Mouse (Mus musculus): ENCODE results near the gene Nectin2.

Gene Nectin2

DNA sequence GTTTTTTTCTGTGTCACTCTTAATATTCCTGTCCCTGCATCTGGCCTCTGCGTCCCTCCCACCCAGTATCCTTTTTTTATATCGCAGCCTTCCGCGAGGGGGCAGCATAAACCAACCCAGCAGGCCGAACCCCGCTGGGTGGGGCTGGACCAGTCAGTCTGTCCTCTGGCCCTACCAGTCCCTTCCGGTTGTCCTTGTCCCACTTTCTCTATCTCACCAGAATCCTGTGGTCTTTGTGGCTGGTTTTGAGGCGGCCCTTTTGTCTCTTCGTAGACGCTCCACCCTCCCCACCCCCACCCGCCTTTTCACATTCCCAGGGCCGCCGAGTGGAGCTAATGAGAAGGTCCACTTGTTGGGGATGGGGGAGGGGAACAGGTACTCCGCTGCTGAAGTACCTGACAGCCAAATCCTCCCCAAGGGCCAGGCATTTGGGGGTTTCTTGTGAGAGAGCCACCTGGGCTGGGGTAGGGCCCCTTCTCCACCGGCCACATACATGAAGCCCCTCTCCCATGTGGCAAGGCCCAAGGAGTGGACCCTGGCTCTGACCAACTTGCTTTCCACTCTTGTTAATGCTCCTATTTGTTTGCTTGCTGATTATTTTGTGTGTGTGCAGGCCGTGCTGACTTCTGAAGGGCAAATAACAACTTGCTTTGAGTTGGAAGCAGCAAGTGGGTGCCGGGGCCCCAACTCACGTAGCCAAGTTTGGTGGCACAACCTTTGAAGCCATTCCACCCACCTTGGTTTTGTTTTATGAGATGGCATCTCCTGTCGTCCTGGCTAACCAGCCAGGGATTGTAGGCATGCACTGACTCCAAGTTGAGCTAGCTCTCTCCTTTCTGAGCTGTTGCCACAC, at the start of gene Nectin2:
TSS of gene Nectin2 (minus strand) at position 267 of the 853 bp plus-strand sequence.
- TF ChIP-seq GATA4 (IDR thresholded peaks at IDR 0.05; ENCODE audit: insufficient replicate concordance, low read length), result no peak

- TF ChIP-seq GATA4 (IDR thresholded peaks at IDR 0.05; ENCODE audit: insufficient replicate concordance, low read length), result no peak
These were observed 46.7 kb upstream of the Nectin2 start, which contains the start of gene Cblc for GRCm38 (mm10) chr7:19796697-19797588. Gene Cblc (minus strand): TSS chr7:19796809.

- no peak for TF ChIP-seq GATA4 (IDR thresholded peaks at IDR 0.05; ENCODE audit: insufficient replicate concordance, low read length)
These were observed 46.0 kb upstream of the Nectin2 start for GRCm38 (mm10) chr7:19796254-19796653.

DNA sequence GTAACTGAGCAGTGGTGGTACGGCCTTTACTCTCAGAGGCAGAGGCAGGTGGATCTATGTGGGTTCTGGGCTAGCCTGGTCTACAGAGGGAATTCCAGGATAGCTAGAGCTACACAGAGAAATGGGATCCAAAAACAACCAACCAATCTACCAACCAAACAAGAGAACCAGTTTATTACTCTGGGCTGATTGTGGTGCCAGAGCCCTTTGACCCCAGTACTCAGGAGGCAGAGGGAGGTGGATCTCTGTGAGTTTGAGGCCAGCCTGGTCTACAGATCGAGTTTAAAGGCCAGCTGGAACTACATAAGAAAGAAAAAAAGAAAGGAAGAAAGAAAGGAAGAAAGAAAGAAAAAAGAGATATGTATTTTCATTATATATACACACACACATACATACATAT, 45.0 kb upstream of the Nectin2 start:
- TF ChIP-seq GATA4 (IDR thresholded peaks at IDR 0.05; ENCODE audit: insufficient replicate concordance, low read length), result no peak

DNA sequence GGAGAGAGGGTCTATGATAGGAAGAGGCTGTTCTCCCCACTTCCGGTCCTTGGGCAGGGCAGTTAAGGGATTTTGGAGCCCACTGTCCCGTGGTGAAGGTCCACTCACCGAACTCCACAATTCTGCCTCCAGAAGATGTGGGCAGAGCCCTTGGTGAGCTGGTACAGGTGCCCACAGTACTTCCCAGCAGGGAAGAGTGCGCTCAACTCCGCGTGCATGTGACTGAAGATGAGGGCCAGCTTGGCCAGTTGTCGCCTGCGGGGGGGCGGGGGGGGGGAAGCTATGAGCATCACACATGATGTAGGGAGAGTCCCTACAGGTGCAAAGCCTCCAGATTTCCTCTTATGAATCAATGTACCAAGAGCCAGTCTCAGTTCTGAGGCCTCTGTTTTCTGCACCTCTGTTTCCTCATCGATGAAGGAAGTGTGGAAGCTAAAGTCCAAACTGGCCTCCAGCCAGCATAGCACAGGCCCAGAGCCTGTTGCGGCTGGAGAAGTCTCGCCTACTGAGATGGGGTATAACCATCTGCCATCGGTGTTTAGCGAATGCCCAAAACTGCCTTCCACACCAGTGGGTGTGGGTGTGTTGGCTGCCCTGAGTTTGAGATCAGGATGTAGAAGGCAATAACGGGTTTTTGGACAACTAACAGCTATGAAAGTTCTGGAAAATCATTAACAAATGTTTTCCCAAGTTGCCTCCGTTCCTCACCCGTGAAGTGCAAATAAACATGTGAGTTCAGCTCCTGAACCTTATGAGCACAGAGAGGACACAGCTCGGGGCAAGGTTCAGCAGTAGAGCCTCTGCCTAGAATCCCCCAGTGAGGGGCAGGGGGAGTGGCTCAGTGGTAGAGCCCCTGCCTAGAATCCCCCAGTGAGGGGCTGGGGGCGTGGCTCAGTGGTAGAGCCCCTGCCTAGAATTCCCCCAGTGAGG, 42.7 kb upstream of the Nectin2 start:
- no peak for TF ChIP-seq GATA4 (IDR thresholded peaks at IDR 0.05; ENCODE audit: insufficient replicate concordance, low read length)

DNA sequence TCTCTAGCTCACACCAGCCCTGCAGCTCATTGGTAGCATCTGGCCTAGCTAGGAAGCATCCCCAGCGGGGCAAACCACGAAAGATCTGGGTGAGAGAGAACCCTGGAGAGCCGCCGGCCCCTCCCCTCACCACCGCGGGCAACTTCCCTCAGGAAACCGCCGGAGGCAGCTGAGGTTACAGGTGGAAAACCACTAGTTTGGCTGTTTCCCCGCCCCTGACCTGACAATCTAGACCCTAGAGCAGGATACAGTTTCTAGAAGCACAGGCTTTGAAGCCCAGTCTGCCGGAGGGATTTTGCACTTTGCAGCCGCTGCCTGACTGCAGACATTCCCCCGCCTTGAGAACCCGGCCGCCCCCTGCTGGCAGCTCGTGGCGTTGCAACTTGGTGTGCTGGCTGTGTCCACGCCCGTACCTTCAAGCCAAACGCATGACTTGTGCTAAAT, 39.6 kb upstream of the Nectin2 start:
- no peak for TF ChIP-seq GATA4 (IDR thresholded peaks at IDR 0.05; ENCODE audit: insufficient replicate concordance, low read length)

DNA sequence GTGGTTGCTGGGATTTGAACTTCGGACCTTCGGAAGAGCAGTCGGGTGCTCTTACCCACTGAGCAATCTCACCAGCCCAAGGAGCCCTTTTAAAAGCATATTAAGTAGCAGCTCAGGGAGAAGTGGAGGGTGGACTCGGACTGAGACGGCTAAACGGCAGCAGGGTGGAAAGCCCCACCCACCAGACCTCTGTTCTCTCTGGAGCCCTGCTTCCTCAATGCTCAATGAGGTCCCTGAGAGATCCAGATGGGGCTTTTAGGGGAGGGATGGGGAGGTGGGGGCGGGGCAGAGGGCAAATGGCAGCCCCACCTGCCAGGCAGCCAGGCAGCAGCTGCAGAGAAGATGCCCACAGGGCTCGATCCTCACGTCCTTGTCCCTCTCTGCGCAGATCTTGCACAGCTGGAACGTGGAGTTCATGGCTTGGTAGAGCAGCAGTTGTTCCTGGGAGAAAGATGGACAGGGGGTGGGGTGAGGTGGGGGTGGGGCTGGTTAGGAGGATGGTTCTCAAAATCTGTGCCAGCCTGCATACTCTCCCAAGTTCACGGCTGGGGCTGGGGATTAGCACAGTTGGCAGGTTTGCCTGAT, 35.7 kb upstream of the Nectin2 start:
- TF ChIP-seq GATA4 (IDR thresholded peaks at IDR 0.05; ENCODE audit: insufficient replicate concordance, low read length), result no peak

DNA sequence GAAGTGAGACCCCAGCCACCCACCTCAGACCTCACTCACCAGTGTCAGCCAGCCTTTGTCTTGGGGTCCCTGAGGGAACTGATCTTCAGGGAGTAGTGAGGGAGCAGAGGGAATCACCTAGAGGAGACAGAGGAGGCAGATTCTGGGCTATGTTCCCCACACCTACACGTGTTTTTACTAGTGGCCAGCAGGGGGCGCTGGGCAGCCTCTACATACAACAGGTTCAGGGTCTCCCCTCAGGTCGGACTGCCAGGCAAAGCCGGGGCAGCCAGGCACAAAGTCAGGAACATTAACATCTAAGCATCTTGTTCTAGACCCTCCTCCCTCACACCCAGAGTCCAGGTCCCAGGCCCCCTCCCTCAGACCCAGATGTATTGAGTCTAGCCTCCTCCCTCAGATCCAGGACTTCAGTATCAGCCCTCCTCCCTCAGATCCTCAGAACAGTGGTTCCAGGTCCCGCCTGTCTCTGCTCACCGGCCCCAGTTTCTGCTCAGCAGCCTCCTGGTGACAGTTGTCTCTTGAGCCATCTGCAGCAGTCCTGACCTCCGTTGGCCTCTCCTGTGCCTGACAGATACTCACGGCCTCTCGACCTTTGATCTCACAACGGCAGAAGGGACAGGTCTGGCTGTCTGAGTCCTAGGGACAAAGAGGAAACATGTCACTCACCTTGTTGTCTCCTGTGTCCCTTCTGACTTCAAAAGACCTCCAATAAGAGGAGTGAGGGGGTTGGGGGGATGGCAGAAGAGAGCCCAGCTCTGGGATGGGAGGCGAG, 34.7 kb upstream of the Nectin2 start:
- no peak for TF ChIP-seq GATA4 (IDR thresholded peaks at IDR 0.05; ENCODE audit: insufficient replicate concordance, low read length)

- TF ChIP-seq GATA4 (IDR thresholded peaks at IDR 0.05; ENCODE audit: insufficient replicate concordance, low read length), result no peak
These were observed 33.3 kb upstream of the Nectin2 start for GRCm38 (mm10) chr7:19783630-19784029.

DNA sequence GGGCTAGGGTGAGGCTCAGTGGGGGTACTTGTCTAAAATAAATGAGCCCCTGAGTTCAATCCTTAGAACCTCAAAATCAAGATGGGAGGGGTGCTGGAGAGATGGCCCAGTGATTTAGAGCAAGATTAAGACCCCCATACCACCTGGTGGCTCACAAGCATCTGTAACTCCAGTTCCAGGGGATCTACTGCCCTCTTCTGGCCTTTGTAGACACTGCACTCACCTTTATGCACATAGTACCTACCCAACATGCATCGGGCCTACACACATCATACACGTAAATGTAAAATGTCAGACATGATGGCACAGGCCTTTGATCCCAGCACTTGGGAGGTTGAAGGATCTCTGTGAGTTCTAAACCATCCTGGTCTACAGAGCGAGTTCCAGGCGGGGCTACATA, 32.4 kb upstream of the Nectin2 start:
- TF ChIP-seq GATA4 (IDR thresholded peaks at IDR 0.05; ENCODE audit: insufficient replicate concordance, low read length), result no peak

GRCm38 (mm10) chr7:19781741-19782140, 31.5 kb upstream of the Nectin2 start:
- TF ChIP-seq GATA4 (IDR thresholded peaks at IDR 0.05; ENCODE audit: insufficient replicate concordance, low read length), result no peak

DNA sequence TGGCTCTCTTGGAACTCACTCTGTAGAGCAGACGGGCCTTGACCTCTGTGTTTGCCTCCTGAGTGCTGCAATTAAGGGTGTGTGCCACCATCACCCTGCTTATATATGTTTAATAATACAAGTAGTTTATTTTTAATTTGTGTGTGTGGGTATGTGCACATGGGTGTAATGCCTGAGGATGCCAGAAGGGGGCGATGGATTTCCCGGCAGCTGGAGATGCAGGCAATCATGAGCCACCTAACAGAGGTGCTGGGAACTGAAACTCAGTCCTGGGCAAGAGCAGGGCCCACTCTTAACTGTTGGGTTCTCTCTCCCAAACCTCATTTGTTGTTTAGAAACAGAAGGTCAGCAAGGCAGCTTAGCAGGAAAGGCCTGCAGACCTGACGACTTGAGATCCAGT, 29.6 kb upstream of the Nectin2 start:
- TF ChIP-seq GATA4 (IDR thresholded peaks at IDR 0.05; ENCODE audit: insufficient replicate concordance, low read length), result no peak

GRCm38 (mm10) chr7:19778645-19779044, 28.4 kb upstream of the Nectin2 start:
- no peak for TF ChIP-seq GATA4 (IDR thresholded peaks at IDR 0.05; ENCODE audit: insufficient replicate concordance, low read length)

All from liver, adult (tissue).